Comparison of ENCODE assay signal across 8 mouse cellular contexts in genomic region chr11:87426450-87427250, GRCm38 (mm10). TPM values are rescaled to one million over a fixed set of nuclear protein-coding genes. Genes with fewer than 3 reads are reported as not detected.
DNase-seq lines count a peak whose midpoint lies in the region; ATAC-seq and TF ChIP-seq lines count a peak whose summit lies in the region.
"Not testable (repeated sequence)": the region's sequence is repeated elsewhere in the genome, so short reads cannot be mapped to it uniquely, and the experiment has no call there.

No protein-coding gene starts in this region.

- H3K4me1 ChIP-seq in embryonic facial prominence, embryonic 10.5 days = peaks cover 10% of the 10 kb centered on the region
- not testable (repeated sequence) for H3K4me1 ChIP-seq in intestine, postnatal 0 days (replicated peaks; ENCODE audit: control insufficient read depth, insufficient read depth, low read length)
- H3K4me1 ChIP-seq in midbrain, embryonic 10.5 days = peaks cover 16% of the 10 kb centered on the region

- ATAC-seq in granulocyte monocyte progenitor cell, adult 5-6 weeks (replicated peaks; ENCODE audit: poor library complexity, severe bottlenecking) = peak; percentile 35
- peak; percentile 87 for ATAC-seq in intestine, postnatal 0 days

- peak overlapping the region; percentile 94 for H3K27ac ChIP-seq in embryonic facial prominence, embryonic 10.5 days (replicated peaks)
- peak overlapping the region; percentile 46; the same call in 1 of the 2 replicates for H3K27ac ChIP-seq in intestine, postnatal 0 days (ENCODE audit: low read depth, low read length)
- H3K27ac ChIP-seq in midbrain, embryonic 10.5 days (replicated peaks) = peak overlapping the region; percentile 95

- intact Hi-C loops in left cerebral cortex, postnatal 36 days (cut with DNase I) = loop anchor here (2.0 kb wide), 1 partner anchor 16 kb away; no protein-coding TSS in a partner anchor

- DNase-seq in adrenal gland, postnatal 10 days = peak; percentile 88
- DNase-seq in embryonic facial prominence, embryonic 10.5 days (ENCODE audit: low spot score) = peak; percentile 79
- DNase-seq in left cerebral cortex, postnatal 36 days (ENCODE audit: low spot score in 2 of 2) = peak; percentile 73 to 78
- DNase-seq in midbrain, embryonic 10.5 days (ENCODE audit: low spot score) = peak; percentile 73
- DNase-seq in right cerebral cortex, postnatal 36 days (ENCODE audit: low spot score in 2 of 2) = peak; percentile 69 to 71
- DNase-seq in yolk sac, embryonic 10.5 days (ENCODE audit: low spot score) = peak; percentile 88

- peak overlapping the region; percentile 40 for H3K9ac ChIP-seq in intestine, postnatal 0 days (ENCODE audit: low read depth, low read length)

- H3K4me2 ChIP-seq in intestine, postnatal 0 days (replicated peaks; ENCODE audit: low read depth) = peak overlapping the region; percentile 64

- not testable (repeated sequence) for H3K27me3 ChIP-seq in embryonic facial prominence, embryonic 10.5 days (replicated peaks; ENCODE audit: low read depth, poor library complexity, severe bottlenecking); intestine, postnatal 0 days (replicated peaks; ENCODE audit: control insufficient read depth, insufficient read depth, low read length); midbrain, embryonic 10.5 days (ENCODE audit: low read depth, poor library complexity, severe bottlenecking)

- TF ChIP-seq CTCF in intestine, postnatal 0 days (IDR thresholded peaks at IDR 0.05; ENCODE audit: low read depth) = not testable (repeated sequence)

- whole genome bisulfite sequencing in embryonic facial prominence, embryonic 10.5 days = 1% methylated on average over 24 of the region's 24 CpGs
- WGBS in intestine, postnatal 0 days = under 1% methylated on average over 24 of the region's 24 CpGs
- 2% methylated on average over 24 of the region's 24 CpGs for WGBS in midbrain, embryonic 10.5 days

- peak overlapping the region; percentile 53 for H3K4me3 ChIP-seq in embryonic facial prominence, embryonic 10.5 days
- peak overlapping the region; percentile 30 for H3K4me3 ChIP-seq in intestine, postnatal 0 days (ENCODE audit: low read depth, low read length)
- peak overlapping the region; percentile 53 for H3K4me3 ChIP-seq in midbrain, embryonic 10.5 days

- H3K36me3 ChIP-seq in embryonic facial prominence, embryonic 10.5 days (replicated peaks); intestine, postnatal 0 days (ENCODE audit: control insufficient read depth, insufficient read depth); midbrain, embryonic 10.5 days: not testable (repeated sequence)

- H3K9me3 ChIP-seq in embryonic facial prominence, embryonic 10.5 days; intestine, postnatal 0 days (ENCODE audit: control insufficient read depth); midbrain, embryonic 10.5 days (replicated peaks): not testable (repeated sequence)

RNA-seq across cellular contexts. Expression of gene Tex14, which starts 21.8 kb away (rescaled TPM):
- total RNA-seq in adrenal gland, postnatal 10 days (2021) = under 1 TPM; 0.58 to 0.90 TPM
- polyA plus RNA-seq in embryonic facial prominence, embryonic 10.5 days (2016; fragmentation: Nextera tagmentation; extraction: Ambion mirVana) = 0.50 TPM in 1 of 2 replicates, not detected in the other
- total RNA-seq in granulocyte monocyte progenitor cell, adult 5-6 weeks (2014; fragmentation: Nextera tagmentation) = not detected in 2 replicates
- not detected in 2 replicates for total RNA-seq in granulocyte monocyte progenitor cell, adult 5-6 weeks (2017)
- 1.3 and 1.8 TPM in 2 replicates for polyA plus RNA-seq in intestine, postnatal 0 days (2015; fragmentation: Nextera tagmentation; extraction: Ambion mirVana)
- total RNA-seq in left cerebral cortex, postnatal 36 days (2021) = under 1 TPM; 0.10 to 0.68 TPM
- polyA plus RNA-seq in midbrain, embryonic 10.5 days (2016; fragmentation: Nextera tagmentation; extraction: Ambion mirVana) = 0.37 TPM in 1 of 2 replicates, not detected in the other

RNA-seq across cellular contexts. Expression of gene Rad51c, which starts 21.9 kb away (rescaled TPM):
- total RNA-seq in adrenal gland, postnatal 10 days (2021) = 1 to 10 TPM; 3.2 to 3.3 TPM
- 11.5 and 11.9 TPM in 2 replicates for polyA plus RNA-seq in embryonic facial prominence, embryonic 10.5 days (2016; fragmentation: Nextera tagmentation; extraction: Ambion mirVana)
- 1.8 and 6.5 TPM in 2 replicates for total RNA-seq in granulocyte monocyte progenitor cell, adult 5-6 weeks (2014; fragmentation: Nextera tagmentation)
- total RNA-seq in granulocyte monocyte progenitor cell, adult 5-6 weeks (2017) = 6.3 and 7.8 TPM in 2 replicates
- polyA plus RNA-seq in intestine, postnatal 0 days (2015; fragmentation: Nextera tagmentation; extraction: Ambion mirVana) = 1.9 and 2.0 TPM in 2 replicates
- 1 to 10 TPM; 3.5 to 4.4 TPM for total RNA-seq in left cerebral cortex, postnatal 36 days (2021)
- polyA plus RNA-seq in midbrain, embryonic 10.5 days (2016; fragmentation: Nextera tagmentation; extraction: Ambion mirVana) = 13.1 and 15.1 TPM in 2 replicates

Comparison
In these comparisons a context has a peak if more than half of its experiments do, and no peak if none do; other contexts are left out.
1. Peak in every context shown above with its lines: DNase-seq, ATAC-seq, H3K4me3 ChIP-seq and H3K27ac ChIP-seq.